Mouse (Mus musculus) liver, embryonic 11.5 days (tissue): ENCODE data around the gene Phykpl. TPM values are rescaled to one million over a fixed set of nuclear protein-coding genes. Genes with fewer than 3 reads are reported as not detected.

Source experiments
- ATAC-seq: fragments of 200-750 bp; cut with Nextera tagmentation; replicated peaks from 2 replicates; pipeline ENCODE4 v1.8.0; 2017; ENCODE audit warnings: moderate number of reproducible peaks, mild to moderate bottlenecking, moderate TSS enrichment, moderate library complexity; ENCODE audit not compliant: low FRiP score
- DNase-seq: peaks from one replicate; pipeline ENCODE4 v3.0.0-alpha.2; 2017; ENCODE audit warnings: low spot score
- H3K27ac ChIP-seq: fragments of 300-500 bp; sonication (generic); 2 replicates; pipeline ENCODE4 v1.5.1; 2014; ENCODE audit warnings: mild to moderate bottlenecking, low read depth, low read length, control low read depth
- H3K27me3 ChIP-seq: fragments of 300-500 bp; sonication (generic); replicated peaks from 2 replicates; pipeline ENCODE4 v1.6.1; 2014; ENCODE audit warnings: low read length, mixed read lengths; ENCODE audit not compliant: control insufficient read depth, insufficient read depth
- H3K36me3 ChIP-seq: fragments of 300-500 bp; sonication (generic); 2 replicates; pipeline ENCODE4 v1.6.1; 2014; ENCODE audit warnings: mild to moderate bottlenecking, low read length, moderate library complexity, mixed read lengths; ENCODE audit not compliant: control insufficient read depth, insufficient read depth
- H3K4me1 ChIP-seq: fragments of 300-500 bp; sonication (generic); replicated peaks from 2 replicates; pipeline ENCODE4 v1.6.1; 2014; ENCODE audit warnings: low read length, mixed read lengths; ENCODE audit not compliant: control insufficient read depth, insufficient read depth
- H3K4me2 ChIP-seq: fragments of 300-500 bp; sonication (generic); 2 replicates; pipeline ENCODE4 v1.6.1; 2014; ENCODE audit warnings: mild to moderate bottlenecking, control low read depth, moderate library complexity
- H3K4me3 ChIP-seq: fragments of 300-500 bp; sonication (generic); 2 replicates; pipeline ENCODE4 v1.5.1; 2014; ENCODE audit warnings: low read depth, low read length, control low read depth
- H3K9ac ChIP-seq: fragments of 300-500 bp; sonication (generic); 2 replicates; pipeline ENCODE4 v1.6.1; 2014; ENCODE audit warnings: low read depth, low read length, control low read depth
- H3K9me3 ChIP-seq: fragments of 300-500 bp; sonication (generic); 2 replicates; pipeline ENCODE4 v1.6.1; 2016; ENCODE audit warnings: low read length, inconsistent platforms, mixed read lengths; ENCODE audit not compliant: control insufficient read depth
- WGBS: fragments of 180-500 bp; shearing (Covaris S2); extraction: QIAGEN DNeasy Blood & Tissue Kit; methylation state at CpG from one replicate; pipeline ENCODE4 v1.1.7; 2014; 5-methylcytosine and 5-hydroxymethylcytosine counted together
- polyA plus RNA-seq: library from polyadenylated mRNA; unstranded; fragments of >200 nt; fragmentation: Nextera tagmentation; extraction: Ambion mirVana; gene quantifications from 2 replicates; pipeline ENCODE4 v1.2.1, GENCODE M21; 2014

The Phykpl gene
- polyA plus RNA-seq, 1 experiment from 2014 or later: 28.6 TPM

DNA sequence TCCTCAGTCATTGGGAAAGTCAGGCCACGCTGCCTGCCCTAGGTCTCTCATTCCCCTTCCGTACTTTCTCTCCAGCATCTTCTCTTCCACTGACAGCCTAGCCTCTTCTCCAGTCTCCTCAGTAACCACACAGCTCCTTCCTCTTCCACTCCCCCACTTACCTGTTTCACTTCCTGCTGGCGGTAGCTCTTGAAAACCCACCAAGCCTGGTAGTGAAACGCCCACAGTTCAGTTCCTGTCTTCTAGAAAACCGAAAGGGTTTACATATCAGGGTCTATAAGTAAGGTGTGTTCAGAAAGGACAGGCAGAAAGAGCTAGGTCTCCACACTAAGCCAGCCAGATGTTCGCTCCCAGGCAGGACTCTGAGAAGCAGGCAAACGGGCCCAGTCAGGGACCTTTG, 7.0 kb upstream of the Phykpl start:
- WGBS: 62% methylated on average over 7 of the region's 7 CpGs
- Histone ChIP-seq H3K27me3 (no peaks in the 10 kb centered on the region), H3K27ac (no peak overlapping the region), H3K9ac (no peak overlapping the region), H3K4me1 (no peaks in the 10 kb centered on the region), H3K9me3 (no peaks in the 10 kb centered on the region), H3K4me3 (no peak overlapping the region), H3K36me3 (no peaks in the 10 kb centered on the region), H3K4me2 (no peak overlapping the region)
- ATAC-seq (no peak), DNase-seq (no peak)

DNA sequence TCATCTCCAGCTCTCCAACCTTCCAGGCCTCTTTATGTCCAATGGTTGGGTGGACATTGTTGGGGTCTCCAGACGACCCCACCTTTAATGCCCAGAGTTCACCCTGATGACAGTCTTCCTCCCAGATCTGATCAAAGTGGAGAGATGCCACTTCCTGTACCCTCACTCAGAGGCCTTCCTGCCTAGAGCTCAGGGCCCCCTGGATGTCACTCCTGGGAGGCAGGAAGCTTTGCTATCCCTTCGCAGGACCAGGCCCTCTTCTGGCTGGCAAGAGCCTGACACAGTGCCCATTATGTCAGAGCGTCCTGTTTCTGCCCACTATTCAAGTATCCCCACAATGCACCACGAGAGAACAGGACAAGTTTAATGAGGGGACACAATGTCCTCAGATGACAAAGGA, 5.5 kb upstream of the Phykpl start:
- WGBS: 59% methylated on average over 4 of the region's 4 CpGs
- Histone ChIP-seq H3K9me3 (no peaks in the 10 kb centered on the region), H3K4me1 (peaks cover 3% of the 10 kb centered on the region; the same call in 1 of the 2 replicates), H3K36me3 (no peaks in the 10 kb centered on the region), H3K4me3 (no peak overlapping the region), H3K4me2 (no peak overlapping the region), H3K27me3 (no peaks in the 10 kb centered on the region), H3K27ac (no peak overlapping the region), H3K9ac (no peak overlapping the region)
- DNase-seq (no peak), ATAC-seq (no peak)

DNA sequence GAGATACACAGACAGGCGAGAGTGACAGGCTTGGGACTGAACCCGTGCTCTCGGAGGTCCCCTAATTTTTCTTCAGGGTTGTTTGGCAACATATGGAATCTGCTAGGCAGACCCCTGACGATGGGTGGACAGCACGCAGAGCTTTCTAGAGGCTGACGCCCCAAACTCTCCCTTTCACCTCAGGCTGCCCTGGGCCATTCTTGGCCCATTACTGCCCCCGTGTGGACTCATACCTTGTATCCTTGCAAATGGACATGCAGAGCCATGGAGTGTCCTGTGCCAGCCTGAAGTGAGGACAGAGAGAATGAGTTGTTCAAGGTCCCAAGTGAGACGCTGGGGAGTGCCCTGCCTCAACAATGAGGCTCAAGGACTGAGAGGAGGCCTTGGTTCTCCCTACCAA, 1.8 kb upstream of the Phykpl start:
- peaks cover 16% of the 10 kb centered on the region for H3K36me3 ChIP-seq
- H3K4me2 ChIP-seq: no peak overlapping the region
- WGBS: 26% methylated on average over 8 of the region's 8 CpGs
- DNase-seq (peak; percentile 70), ATAC-seq (no peak)
- no peak overlapping the region for H3K27ac ChIP-seq
- no peak overlapping the region for H3K9ac ChIP-seq
- no peak overlapping the region for H3K4me3 ChIP-seq
- H3K9me3 ChIP-seq: no peaks in the 10 kb centered on the region
- H3K4me1 ChIP-seq: peaks cover 22% of the 10 kb centered on the region
- H3K27me3 ChIP-seq: no peaks in the 10 kb centered on the region

DNA sequence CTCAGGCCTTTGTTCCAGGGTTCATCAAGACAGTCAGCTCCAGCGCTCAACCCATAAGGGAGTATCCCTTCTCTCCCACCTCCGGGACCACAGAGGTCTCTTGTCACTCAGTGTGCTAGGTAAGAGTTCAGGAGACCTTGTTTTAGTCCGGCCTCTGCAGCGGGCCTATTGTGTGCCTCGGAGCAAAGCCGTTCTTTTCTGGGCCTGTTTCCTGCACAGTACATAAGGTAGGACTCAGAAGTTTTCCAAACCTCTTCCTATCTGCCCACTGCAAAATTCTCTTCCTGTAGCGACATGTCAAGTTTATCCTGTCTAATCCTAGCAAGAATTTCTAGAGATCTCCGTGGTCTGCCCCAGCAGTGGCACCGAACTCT, 513 bp upstream of the Phykpl start:
- H3K9ac ChIP-seq: peak overlapping the region; percentile 97
- peaks cover 22% of the 10 kb centered on the region for H3K4me1 ChIP-seq
- ATAC-seq (peak; percentile 10), DNase-seq (no peak)
- H3K36me3 ChIP-seq: peaks cover 29% of the 10 kb centered on the region
- no peaks in the 10 kb centered on the region for H3K27me3 ChIP-seq
- 31% methylated on average over 9 of the region's 9 CpGs for WGBS
- H3K27ac ChIP-seq: peak overlapping the region; percentile 75
- no peaks in the 10 kb centered on the region for H3K9me3 ChIP-seq
- peak overlapping the region; percentile 81 for H3K4me3 ChIP-seq
- peak overlapping the region; percentile 70 for H3K4me2 ChIP-seq

DNA sequence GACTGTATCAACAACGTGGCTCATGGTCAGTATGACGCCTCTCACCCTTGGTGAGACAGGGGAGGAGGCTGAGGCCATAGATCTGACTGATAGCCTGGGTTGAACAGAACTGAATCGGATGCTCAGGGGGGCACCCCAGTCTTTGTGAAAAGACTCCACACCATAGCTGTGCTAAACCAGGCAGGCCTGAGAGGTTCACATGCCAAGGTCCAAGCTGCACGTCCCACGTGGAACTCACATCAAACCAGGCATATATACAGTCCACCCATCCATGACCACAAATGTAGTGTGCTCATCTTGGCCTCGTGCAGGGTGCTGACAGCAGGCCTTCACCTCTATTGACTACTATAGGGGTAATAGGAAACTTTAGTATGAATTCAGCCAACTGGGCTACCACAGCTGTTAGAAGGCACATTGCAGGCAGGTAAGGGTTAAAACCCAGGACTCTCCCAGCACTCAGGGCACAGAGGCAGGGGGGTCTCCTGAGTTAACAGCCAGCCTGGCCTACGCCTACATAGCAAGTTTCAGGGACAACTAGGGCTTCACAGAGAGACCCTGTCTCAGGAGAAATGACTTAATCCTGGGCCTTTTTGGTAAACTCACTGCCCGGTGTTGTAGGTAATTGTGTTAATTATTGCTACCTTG, 1.2 kb downstream of the Phykpl start:
- Histone ChIP-seq H3K27me3 (no peaks in the 10 kb centered on the region), H3K9me3 (no peaks in the 10 kb centered on the region), H3K4me1 (peaks cover 22% of the 10 kb centered on the region), H3K9ac (peak overlapping the region; percentile 97), H3K27ac (peak overlapping the region; percentile 75), H3K4me2 (peak overlapping the region; percentile 70), H3K36me3 (peaks cover 39% of the 10 kb centered on the region), H3K4me3 (peak overlapping the region; percentile 81)
- ATAC-seq (0 out of 2 replicates have a peak, but pooled peaks have one; percentile 8), DNase-seq (no peak)
- WGBS: 46% methylated on average over 8 of the region's 8 CpGs

DNA sequence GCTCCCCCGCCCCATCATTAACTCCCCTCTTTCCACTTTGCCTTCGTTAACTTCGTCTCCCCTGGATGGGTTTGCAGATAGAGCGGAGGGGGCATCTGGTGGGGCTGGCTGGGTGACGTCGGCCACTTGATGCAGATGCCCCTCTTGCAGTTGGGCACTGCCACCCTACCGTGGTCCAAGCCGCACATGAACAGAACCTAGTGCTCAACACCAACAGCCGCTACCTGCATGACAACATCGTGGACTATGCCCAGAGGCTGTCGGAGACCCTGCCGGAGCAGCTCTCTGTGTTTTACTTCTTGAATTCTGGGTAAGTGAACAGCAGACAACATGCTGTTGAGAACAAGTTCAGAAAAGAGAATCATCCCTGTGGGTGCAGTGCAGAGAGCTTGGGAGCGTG, 1.9 kb downstream of the Phykpl start:
- no peaks in the 10 kb centered on the region for H3K27me3 ChIP-seq
- no peak for DNase-seq
- H3K4me2 ChIP-seq: peak overlapping the region; percentile 70
- no peaks in the 10 kb centered on the region for H3K9me3 ChIP-seq
- H3K36me3 ChIP-seq: peaks cover 46% of the 10 kb centered on the region
- ATAC-seq: no peak
- H3K4me1 ChIP-seq: peaks cover 22% of the 10 kb centered on the region
- peak overlapping the region; percentile 97 for H3K9ac ChIP-seq
- no peak overlapping the region for H3K27ac ChIP-seq
- H3K4me3 ChIP-seq: peak overlapping the region; percentile 81; the same call in 1 of the 2 replicates
- 92% methylated on average over 13 of the region's 13 CpGs for WGBS

DNA sequence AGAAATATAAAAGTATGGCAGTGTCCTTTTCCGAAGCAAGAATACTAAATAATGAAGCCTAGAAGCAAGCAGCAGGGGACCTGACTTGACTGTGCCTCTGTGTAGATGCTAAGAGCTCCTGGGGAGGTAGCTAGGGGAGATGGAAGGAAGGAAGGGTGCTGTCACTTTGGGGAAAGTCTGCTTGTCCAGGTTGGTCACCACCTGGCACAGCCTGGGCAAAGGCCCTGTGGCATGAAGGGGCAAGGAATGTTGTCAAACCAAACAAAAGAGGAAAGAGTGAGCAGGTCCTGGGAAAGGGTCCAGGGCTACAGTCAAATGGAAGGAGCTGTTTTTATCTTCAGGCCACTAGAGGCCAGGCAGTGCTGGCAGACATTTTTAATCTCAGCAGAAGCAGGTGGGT, 2.5 kb downstream of the Phykpl start:
- Histone ChIP-seq H3K27me3 (no peaks in the 10 kb centered on the region), H3K4me1 (peaks cover 22% of the 10 kb centered on the region), H3K27ac (no peak overlapping the region; the same call in 1 of the 2 replicates), H3K4me3 (peak overlapping the region; percentile 11; the same call in 1 of the 2 replicates), H3K36me3 (peaks cover 52% of the 10 kb centered on the region), H3K9me3 (no peaks in the 10 kb centered on the region), H3K9ac (peak overlapping the region; percentile 12; the same call in 1 of the 2 replicates), H3K4me2 (no peak overlapping the region)
- WGBS: 89% methylated on average over 1 of the region's 1 CpGs
- no peak for ATAC-seq
- DNase-seq: no peak

DNA sequence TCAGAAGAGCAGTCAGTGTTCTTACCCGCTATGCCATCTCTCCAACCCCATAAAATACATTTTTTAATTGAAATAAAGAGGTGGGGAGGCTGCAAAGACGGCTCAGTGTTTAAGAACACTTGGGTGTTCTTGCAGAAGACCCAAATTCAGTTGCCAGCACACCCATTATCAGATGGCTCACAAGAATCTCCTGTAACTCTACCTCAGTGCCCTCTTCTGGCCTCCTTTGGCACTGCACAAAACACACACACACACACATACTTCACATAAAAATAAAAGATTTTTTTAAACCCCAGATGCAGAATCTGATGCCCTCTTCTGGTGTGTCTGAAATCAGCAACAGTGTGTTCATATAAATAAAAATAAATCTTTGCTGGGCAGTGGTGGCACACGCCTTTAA, 4.3 kb downstream of the Phykpl start:
- Histone ChIP-seq H3K9ac (no peak overlapping the region), H3K4me2 (no peak overlapping the region), H3K27ac (no peak overlapping the region), H3K27me3 (no peaks in the 10 kb centered on the region), H3K4me3 (no peak overlapping the region), H3K9me3 (no peaks in the 10 kb centered on the region), H3K4me1 (peaks cover 21% of the 10 kb centered on the region), H3K36me3 (peaks cover 69% of the 10 kb centered on the region)
- DNase-seq (no peak), ATAC-seq (no peak)
- 93% methylated on average over 3 of the region's 3 CpGs for WGBS

DNA sequence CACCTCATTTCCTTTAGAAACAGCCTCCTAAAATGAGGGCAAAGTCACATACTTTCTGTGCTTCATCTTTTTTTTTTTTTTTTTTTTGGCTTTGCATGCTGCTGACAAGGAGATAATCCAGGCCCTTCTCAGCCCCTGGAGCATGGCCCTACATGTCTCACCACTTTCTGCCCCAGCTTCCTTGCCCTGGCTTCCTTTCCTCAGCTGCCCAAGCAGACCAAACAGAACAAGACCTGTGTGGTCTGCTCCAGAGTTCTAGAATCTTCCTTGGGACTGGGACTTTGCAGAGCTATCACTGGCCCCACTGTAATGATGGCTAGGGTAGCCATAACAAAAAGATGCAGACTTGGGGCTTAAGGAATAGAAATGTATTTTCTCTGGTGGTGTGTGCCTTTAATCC, 5.4 kb downstream of the Phykpl start:
- Histone ChIP-seq H3K4me3 (no peak overlapping the region), H3K36me3 (peaks cover 78% of the 10 kb centered on the region), H3K27ac (no peak overlapping the region), H3K27me3 (no peaks in the 10 kb centered on the region), H3K9ac (no peak overlapping the region), H3K9me3 (no peaks in the 10 kb centered on the region), H3K4me2 (no peak overlapping the region), H3K4me1 (peaks cover 18% of the 10 kb centered on the region)
- no peak for ATAC-seq
- no peak for DNase-seq
